In the genomic region with DNA sequence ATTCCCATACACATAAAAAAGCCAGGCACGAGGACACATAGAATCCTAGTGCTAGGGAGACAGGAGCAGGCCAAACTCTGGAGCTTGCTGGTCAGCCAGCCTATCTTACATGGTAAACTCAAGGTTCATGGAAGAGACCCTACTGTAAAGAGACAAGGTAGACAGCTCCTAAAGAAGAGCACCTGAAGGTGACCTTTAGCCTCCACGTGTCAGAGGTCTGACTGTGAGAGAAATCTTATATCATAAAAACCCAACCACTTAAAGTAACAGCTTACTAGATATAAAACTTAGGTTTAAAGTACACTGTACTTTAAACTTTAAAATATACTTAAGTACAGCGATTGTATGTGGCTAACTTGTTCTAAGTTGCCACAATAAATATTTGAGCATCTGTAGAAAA, we compare ENCODE assay signal across 23 mouse cellular contexts.
"Had no signal": no experiment of that assay in that cellular context is flagged by ENCODE, and none has a peak within 500 bp of the region (broad histone marks: within the 10 kb centered on the region; RNA-seq: fewer than 3 reads in every experiment).

No protein-coding gene starts in this region.

- H3K27me3 ChIP-seq: lung, embryonic 15.5 days; megakaryocyte, embryonic 14.5 days; neural tube, embryonic 13.5 days; neural tube, embryonic 15.5 days; stomach, embryonic 15.5 days had no signal

- H3K4me3 ChIP-seq: lung, embryonic 15.5 days; megakaryocyte, embryonic 14.5 days; myocyte; neural tube, embryonic 13.5 days; neural tube, embryonic 15.5 days; stomach, embryonic 15.5 days had no signal

- H3K9ac ChIP-seq: liver, postnatal 0 days; lung, embryonic 15.5 days; neural tube, embryonic 13.5 days; neural tube, embryonic 15.5 days; stomach, embryonic 15.5 days had no signal

- ATAC-seq: liver, postnatal 0 days; lung, postnatal 0 days; midbrain, embryonic 16.5 days had no signal

- H3K27ac ChIP-seq: lung, embryonic 15.5 days; macrophage; neural tube, embryonic 13.5 days; neural tube, embryonic 15.5 days; stomach, embryonic 15.5 days; stomach, postnatal 0 days had no signal

- H3K4me2 ChIP-seq: lung, embryonic 15.5 days; midbrain, embryonic 11.5 days; neural tube, embryonic 13.5 days; neural tube, embryonic 15.5 days; stomach, embryonic 15.5 days had no signal

- H3K36me3 ChIP-seq: lung, embryonic 15.5 days; neural tube, embryonic 13.5 days; neural tube, embryonic 15.5 days; stomach, embryonic 15.5 days had no signal

- DNase-seq: liver, postnatal 0 days; lung, adult 2 months; lung, postnatal 14 days; lung, postnatal 36 days; midbrain, embryonic 14.5 days; retina, postnatal 1 day; right cerebral cortex, adult 18-20 months; right cerebral cortex, postnatal 25 days; right cerebral cortex, postnatal 4 days; thymus, adult 2 months; thymus, postnatal 25 days; thymus, postnatal 4 days had no signal

- H3K9me3 ChIP-seq: lung, embryonic 15.5 days; megakaryocyte, embryonic 14.5 days; neural tube, embryonic 13.5 days; neural tube, embryonic 15.5 days; stomach, embryonic 15.5 days had no signal
